Mouse (Mus musculus) stomach, postnatal 0 days (tissue): Measurements from ENCODE around the gene Tmem39a. TPM values are rescaled to one million over a fixed set of nuclear protein-coding genes. Genes with fewer than 3 reads are reported as not detected.
A peak's percentile ranks its signal among the peaks of the same experiment; 100 is the strongest.

Source experiments
- ATAC-seq: fragments of 200-750 bp; cut with Nextera tagmentation; 2 replicates; pipeline ENCODE4 v1.8.0; 2017; ENCODE audit not compliant: low FRiP score, low TSS enrichment
- DNase-seq: peaks from one replicate; pipeline ENCODE4 v3.0.0-alpha.2; 2016; ENCODE audit warnings: low spot score
- H3K27ac ChIP-seq: fragments of 300-500 bp; sonication (generic); replicated peaks from 2 replicates; pipeline ENCODE4 v1.5.1; 2014; ENCODE audit warnings: mild to moderate bottlenecking, control low read depth
- H3K27me3 ChIP-seq: fragments of 300-500 bp; sonication (generic); 2 replicates; pipeline ENCODE4 v1.6.1; 2014; ENCODE audit warnings: low read length; ENCODE audit not compliant: control insufficient read depth, insufficient read depth
- H3K36me3 ChIP-seq: fragments of 300-500 bp; sonication (generic); 2 replicates; pipeline ENCODE4 v1.6.1; 2014; ENCODE audit warnings: low read length, mixed read lengths; ENCODE audit not compliant: control insufficient read depth, insufficient read depth
- H3K4me1 ChIP-seq: fragments of 300-500 bp; sonication (generic); replicated peaks from 2 replicates; pipeline ENCODE4 v1.6.1; 2014; ENCODE audit warnings: antibody characterized with exemption; ENCODE audit not compliant: control insufficient read depth, insufficient read depth
- H3K4me2 ChIP-seq: fragments of 300-500 bp; sonication (generic); replicated peaks from 2 replicates; pipeline ENCODE4 v1.6.1; 2014; ENCODE audit warnings: low read depth, mild to moderate bottlenecking, control low read depth, moderate library complexity
- H3K4me3 ChIP-seq: fragments of 300-500 bp; sonication (generic); 2 replicates; pipeline ENCODE4 v1.5.1; 2014; ENCODE audit warnings: low read depth, low read length, control low read depth
- H3K9ac ChIP-seq: fragments of 300-500 bp; sonication (generic); 2 replicates; pipeline ENCODE4 v1.6.1; 2014; ENCODE audit warnings: mild to moderate bottlenecking, low read length, control low read depth, mixed read lengths
- H3K9me3 ChIP-seq: fragments of 300-500 bp; sonication (generic); 2 replicates; pipeline ENCODE4 v1.6.1; 2016; ENCODE audit warnings: low read length; ENCODE audit not compliant: control insufficient read depth
- CTCF ChIP-seq: IDR thresholded peaks from 2 replicates; pipeline ENCODE4 v1.5.1; 2016; ENCODE audit warnings: antibody characterized with exemption, low read depth, mild to moderate bottlenecking, moderate library complexity
- EP300 ChIP-seq: optimal IDR thresholded peaks from 2 replicates; pipeline ENCODE3; 2016; ENCODE audit warnings: antibody characterized with exemption
- WGBS: fragments of 180-500 bp; shearing (Covaris S2); extraction: QIAGEN DNeasy Blood & Tissue Kit; methylation state at CpG from one replicate; pipeline ENCODE4 v1.1.7; 2014; 5-methylcytosine and 5-hydroxymethylcytosine counted together
- polyA plus RNA-seq: library from polyadenylated mRNA; unstranded; fragments of >200 nt; fragmentation: Nextera tagmentation; extraction: Ambion mirVana; gene quantifications from 2 replicates; pipeline ENCODE4 v1.2.1, GENCODE M21; 2015

The Tmem39a gene
- polyA plus RNA-seq, 1 experiment from 2014 or later: 48.9 TPM

DNA sequence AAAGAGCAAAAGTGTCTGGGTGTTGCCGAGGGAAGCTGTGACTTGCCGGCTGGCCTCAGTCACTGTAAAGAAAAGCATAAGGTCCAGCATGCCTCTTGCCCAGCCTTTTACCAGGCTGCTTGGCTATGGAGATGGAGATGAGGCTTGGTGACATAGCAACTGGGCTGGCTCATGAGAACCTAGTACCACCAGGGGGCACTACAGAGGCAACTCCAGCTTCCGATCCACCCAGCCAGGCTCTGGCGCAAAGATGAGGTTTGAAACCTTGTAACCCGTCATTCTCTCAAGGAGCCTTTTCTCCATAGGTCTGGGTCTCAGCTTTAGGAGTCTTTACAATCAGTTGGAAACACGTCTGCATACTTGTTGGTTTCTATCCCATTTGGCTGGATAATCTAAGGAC lies 60.6 kb downstream of the Tmem39a start:
- Histone ChIP-seq H3K36me3 (peaks cover 8% of the 10 kb centered on the region), H3K27me3 (no peaks in the 10 kb centered on the region), H3K9me3 (no peaks in the 10 kb centered on the region), H3K9ac (no peak overlapping the region), H3K4me3 (no peak overlapping the region), H3K27ac (no peak overlapping the region), H3K4me2 (no peak overlapping the region), H3K4me1 (no peaks in the 10 kb centered on the region)
- ATAC-seq: peak; percentile 65; the same call in 1 of the 2 replicates
- DNase-seq: peak; percentile 73
- TF ChIP-seq EP300 (no peak), CTCF (peak; percentile 90)
- 27% methylated on average over 6 of the region's 6 CpGs for WGBS

DNA sequence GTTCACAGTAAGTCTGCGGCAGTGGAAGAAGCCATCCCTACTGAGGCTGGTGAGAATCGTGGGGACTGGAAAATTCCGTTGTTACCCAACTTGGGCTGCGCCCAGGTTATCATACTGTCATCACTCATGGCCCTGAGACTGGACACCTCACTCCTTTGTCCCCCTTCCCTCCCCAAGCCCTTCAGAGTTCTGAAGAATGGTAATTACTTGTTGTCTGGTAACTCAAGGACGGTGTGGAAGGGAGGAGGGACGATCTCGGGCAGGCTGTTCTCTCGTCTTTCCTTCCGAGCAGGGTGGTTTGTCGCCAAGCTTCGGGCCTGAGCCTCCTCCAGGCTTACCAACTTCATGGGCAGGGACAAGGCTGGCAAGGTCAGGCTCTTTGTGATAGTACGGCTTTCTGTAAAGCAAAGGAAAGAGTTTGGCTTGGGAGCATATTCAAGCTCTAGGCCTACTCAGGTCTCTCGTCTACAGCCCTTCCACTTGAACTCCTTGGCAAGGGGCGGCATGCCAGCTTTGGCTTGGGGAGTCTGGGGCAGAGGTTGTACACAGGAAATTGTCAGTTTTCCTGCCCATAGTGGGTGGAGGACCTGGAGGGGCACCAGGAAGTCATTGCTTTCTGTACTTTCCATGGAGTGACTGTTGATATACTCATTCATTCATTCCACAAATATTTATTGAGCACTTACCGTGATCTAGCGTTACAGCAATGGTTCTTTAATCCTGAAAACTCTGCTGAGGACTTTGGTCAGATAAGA lies 62.4 kb downstream of the Tmem39a start:
- Histone ChIP-seq H3K9me3 (no peaks in the 10 kb centered on the region), H3K27me3 (no peaks in the 10 kb centered on the region), H3K4me2 (no peak overlapping the region), H3K4me3 (no peak overlapping the region), H3K36me3 (peaks cover 8% of the 10 kb centered on the region), H3K27ac (no peak overlapping the region), H3K4me1 (no peaks in the 10 kb centered on the region), H3K9ac (no peak overlapping the region)
- WGBS: 91% methylated on average over 16 of the region's 16 CpGs
- no peak for DNase-seq
- ATAC-seq: no peak
- TF ChIP-seq EP300 (no peak), CTCF (no peak)

DNA sequence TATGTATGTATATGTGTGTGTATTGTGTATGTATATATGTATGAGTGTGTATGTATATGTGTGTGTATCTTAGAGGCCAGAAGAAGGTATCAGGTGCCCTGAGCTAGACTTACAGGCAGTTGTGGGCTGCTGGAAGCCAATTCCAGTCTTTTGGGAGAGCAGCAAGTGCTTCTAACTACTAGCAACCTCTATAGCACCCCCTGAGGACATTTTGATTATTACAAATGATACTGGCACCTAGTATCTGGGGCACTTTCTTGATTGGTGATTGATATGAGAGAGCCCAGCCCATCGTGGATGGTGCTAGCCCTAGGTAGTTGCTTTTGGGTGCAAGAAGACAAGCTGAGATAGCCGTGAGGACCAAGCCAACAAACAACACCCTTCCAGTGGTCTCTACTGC lies 63.8 kb downstream of the Tmem39a start:
- H3K9me3 ChIP-seq: no peaks in the 10 kb centered on the region
- peak; percentile 58 for TF ChIP-seq CTCF
- TF ChIP-seq EP300: no peak
- no peak overlapping the region for H3K27ac ChIP-seq
- H3K4me2 ChIP-seq: no peak overlapping the region
- 72% methylated on average over 2 of the region's 2 CpGs for WGBS
- H3K4me3 ChIP-seq: no peak overlapping the region
- DNase-seq (no peak), ATAC-seq (no peak)
- H3K4me1 ChIP-seq: no peaks in the 10 kb centered on the region
- H3K36me3 ChIP-seq: peaks cover 8% of the 10 kb centered on the region; the same call in 1 of the 2 replicates
- no peaks in the 10 kb centered on the region for H3K27me3 ChIP-seq
- H3K9ac ChIP-seq: no peak overlapping the region

DNA sequence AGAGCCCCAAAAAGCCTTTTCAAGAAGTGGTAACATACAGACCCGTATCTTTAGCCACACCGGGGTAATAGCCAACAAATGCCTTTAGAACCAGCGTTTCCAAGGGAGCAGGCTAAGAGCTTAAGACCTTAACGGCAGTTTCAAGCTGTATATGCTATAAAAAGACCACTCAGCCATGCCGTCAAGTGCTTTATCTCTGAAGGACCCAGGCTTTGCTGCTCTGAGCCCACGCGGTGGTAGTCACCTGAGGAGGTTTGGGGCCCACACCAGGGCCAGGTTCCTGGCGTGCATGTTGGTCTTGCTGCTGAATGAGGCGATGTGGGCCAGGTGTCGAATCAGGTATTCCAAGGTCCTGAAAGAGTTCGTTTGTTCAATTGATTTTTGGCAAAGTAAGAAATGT lies 65.8 kb downstream of the Tmem39a start:
- no peak overlapping the region for H3K27ac ChIP-seq

DNA sequence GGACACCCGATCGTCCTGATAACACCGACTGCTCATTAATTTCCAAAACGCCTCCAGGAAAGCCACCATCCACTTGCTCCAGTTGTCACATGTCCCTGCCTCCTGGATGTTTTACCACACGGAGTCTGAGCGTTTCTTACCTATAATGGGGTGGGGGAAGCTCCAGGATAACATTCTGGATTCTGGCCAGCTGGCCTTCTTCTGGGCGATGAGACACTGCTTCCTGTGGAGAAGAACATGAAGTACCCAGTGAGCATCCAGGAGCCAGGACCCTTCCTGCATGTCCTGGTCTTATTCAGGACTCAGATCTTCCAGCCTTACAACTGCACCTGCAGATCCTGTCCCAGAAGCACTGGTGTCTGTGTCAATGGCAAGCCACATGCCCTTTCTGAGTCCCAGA lies 66.9 kb downstream of the Tmem39a start:
- H3K9ac ChIP-seq: no peak overlapping the region
- no peaks in the 10 kb centered on the region for H3K9me3 ChIP-seq
- ATAC-seq (no peak), DNase-seq (no peak)
- H3K4me2 ChIP-seq: no peak overlapping the region
- H3K27me3 ChIP-seq: no peaks in the 10 kb centered on the region
- H3K4me3 ChIP-seq: no peak overlapping the region
- TF ChIP-seq CTCF (no peak), EP300 (no peak)
- no peak overlapping the region for H3K27ac ChIP-seq
- peaks cover 6% of the 10 kb centered on the region; the same call in 1 of the 2 replicates for H3K36me3 ChIP-seq
- H3K4me1 ChIP-seq: no peaks in the 10 kb centered on the region
- WGBS: 76% methylated on average over 7 of the region's 7 CpGs

More for the DNA sequence above, 65.8 kb downstream of the Tmem39a start:
- no peaks in the 10 kb centered on the region for H3K27me3 ChIP-seq
- no peak for DNase-seq
- H3K9ac ChIP-seq: no peak overlapping the region
- TF ChIP-seq EP300 (no peak), CTCF (no peak)
- no peak overlapping the region for H3K4me3 ChIP-seq
- no peaks in the 10 kb centered on the region for H3K4me1 ChIP-seq
- no peaks in the 10 kb centered on the region for H3K9me3 ChIP-seq
- H3K36me3 ChIP-seq: peaks cover 7% of the 10 kb centered on the region; the same call in 1 of the 2 replicates
- WGBS: 66% methylated on average over 11 of the region's 11 CpGs
- no peak for ATAC-seq
- H3K4me2 ChIP-seq: no peak overlapping the region

DNA sequence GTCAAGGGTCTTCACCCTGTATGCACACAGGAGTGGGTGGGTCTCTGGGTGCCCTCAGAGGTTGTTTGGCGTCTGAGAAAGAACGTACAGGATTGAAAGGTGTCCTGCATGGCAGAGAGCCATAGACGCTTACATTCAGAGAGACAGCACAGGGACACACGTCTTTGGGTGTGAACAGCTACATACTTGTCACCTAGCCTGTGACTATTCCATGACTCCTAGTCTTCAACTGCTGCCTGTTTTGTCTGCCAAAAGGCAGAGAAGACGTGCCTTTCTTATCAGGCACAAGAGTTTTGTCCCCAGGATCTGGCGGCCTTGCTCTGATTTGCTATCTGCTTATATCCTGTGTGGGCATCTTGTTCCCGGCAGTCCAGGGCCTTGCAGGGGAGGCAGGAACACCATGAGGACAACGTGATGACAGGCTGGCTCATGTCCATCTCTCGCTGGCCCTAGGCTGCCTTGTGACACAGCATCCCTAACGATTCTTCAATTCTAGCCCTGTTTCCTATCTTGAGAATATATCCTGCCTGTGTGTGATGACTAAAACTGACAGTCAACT lies 67.4 kb downstream of the Tmem39a start:
- Histone ChIP-seq H3K27ac (no peak overlapping the region), H3K4me2 (no peak overlapping the region), H3K27me3 (no peaks in the 10 kb centered on the region), H3K4me1 (no peaks in the 10 kb centered on the region), H3K9me3 (no peaks in the 10 kb centered on the region), H3K36me3 (peaks cover 2% of the 10 kb centered on the region; the same call in 1 of the 2 replicates), H3K9ac (no peak overlapping the region), H3K4me3 (no peak overlapping the region)
- no peak for ATAC-seq
- no peak for DNase-seq
- TF ChIP-seq CTCF: no peak
- TF ChIP-seq EP300: no peak
- WGBS: 71% methylated on average over 10 of the region's 10 CpGs
